Mouse (Mus musculus) liver, embryonic 16.5 days (tissue): ENCODE data around the gene Dennd6b. TPM values are rescaled to one million over a fixed set of nuclear protein-coding genes. Genes with fewer than 3 reads are reported as not detected.

ENCODE experiments used
- ATAC-seq: fragments of 200-750 bp; cut with Nextera tagmentation; 2 replicates; pipeline ENCODE4 v1.8.0; 2017; ENCODE audit warnings: low read depth, mild to moderate bottlenecking, moderate number of reproducible peaks, moderate library complexity
- H3K27ac ChIP-seq: fragments of 300-500 bp; sonication (generic); 2 replicates; pipeline ENCODE4 v1.5.1; 2014; ENCODE audit warnings: mild to moderate bottlenecking, low read length
- H3K27me3 ChIP-seq: fragments of 300-500 bp; sonication (generic); 2 replicates; pipeline ENCODE4 v1.6.1; 2014; ENCODE audit warnings: low read depth, low read length, mixed read lengths; ENCODE audit not compliant: control insufficient read depth, insufficient read depth
- H3K36me3 ChIP-seq: fragments of 300-500 bp; sonication (generic); 2 replicates; pipeline ENCODE4 v1.6.1; 2014; ENCODE audit warnings: mild to moderate bottlenecking; ENCODE audit not compliant: control insufficient read depth, insufficient read depth
- H3K4me1 ChIP-seq: fragments of 300-500 bp; sonication (generic); 2 replicates; pipeline ENCODE4 v1.6.1; 2014; ENCODE audit warnings: low read depth, low read length, mixed read lengths; ENCODE audit not compliant: control insufficient read depth
- H3K4me2 ChIP-seq: fragments of 300-500 bp; sonication (generic); 2 replicates; pipeline ENCODE4 v1.6.1; 2014; ENCODE audit warnings: low read depth, low read length, mixed read lengths
- H3K4me3 ChIP-seq: fragments of 300-500 bp; sonication (generic); 2 replicates; pipeline ENCODE4 v1.5.1; 2014; ENCODE audit warnings: low read depth, mild to moderate bottlenecking, low read length
- H3K9ac ChIP-seq: fragments of 300-500 bp; sonication (generic); 2 replicates; pipeline ENCODE4 v1.6.1; 2014; ENCODE audit warnings: low read depth, low read length
- H3K9me3 ChIP-seq: fragments of 300-500 bp; sonication (generic); replicated peaks from 2 replicates; pipeline ENCODE4 v1.6.1; 2016; ENCODE audit warnings: low read length; ENCODE audit not compliant: control insufficient read depth
- WGBS: fragments of 180-500 bp; shearing (Covaris S2); extraction: QIAGEN DNeasy Blood & Tissue Kit; methylation state at CpG from one replicate; pipeline ENCODE4 v1.1.7; 2014; ENCODE audit not compliant: insufficient replicate concordance; 5-methylcytosine and 5-hydroxymethylcytosine counted together
- microRNA-seq: library from miRNA; unstranded; fragments of <30 nt; microRNA quantifications from one replicate; pipeline ENCODE4, GENCODE M21; 2016
- polyA plus RNA-seq: library from polyadenylated mRNA; unstranded; fragments of >200 nt; fragmentation: Nextera tagmentation; extraction: Ambion mirVana; gene quantifications from 2 replicates; pipeline ENCODE4 v1.2.1, GENCODE M21; 2015

The Dennd6b gene
- polyA plus RNA-seq, 1 experiment from 2014 or later = 3.8 TPM

- WGBS = 78% methylated on average over 5 of the region's 5 CpGs
- Histone ChIP-seq H3K4me1 (no peaks in the 10 kb centered on the region), H3K9me3 (no peaks in the 10 kb centered on the region), H3K27me3 (peaks cover 45% of the 10 kb centered on the region), H3K9ac (no peak overlapping the region), H3K4me3 (no peak overlapping the region), H3K27ac (no peak overlapping the region), H3K36me3 (no peaks in the 10 kb centered on the region), H3K4me2 (no peak overlapping the region)
- no peak for ATAC-seq
Measured at GRCm38 (mm10) chr15:89136461-89137155, 59.7 kb downstream of the Dennd6b start.

Small RNAs within 50 kb of the gene (microRNA-seq; reads per million reads assigned to microRNA genes)
- gene Mir6958 (2.0 reads per million), gene Mir7118 (not detected)

Other genes with a start within 250 kb of the Dennd6b start
- not detected in 2 replicates for gene Ttll8, start 242.1 kb downstream of the Dennd6b start, polyA plus RNA-seq
- 0.02 TPM in 1 of 2 replicates, not detected in the other for gene Mlc1, start 217.5 kb downstream of the Dennd6b start, polyA plus RNA-seq
- not detected in 2 replicates for gene Mov10l1, start 213.6 kb downstream of the Dennd6b start, polyA plus RNA-seq
- not detected in 2 replicates for gene Panx2, start 136.8 kb downstream of the Dennd6b start, polyA plus RNA-seq
- gene Trabd, start 121.4 kb downstream of the Dennd6b start, polyA plus RNA-seq = 19.6 and 21.4 TPM in 2 replicates
- gene Selenoo, start 107.4 kb downstream of the Dennd6b start, polyA plus RNA-seq = 7.8 and 9.1 TPM in 2 replicates
- 5.8 and 6.3 TPM in 2 replicates for gene Tubgcp6, start 73.4 kb downstream of the Dennd6b start, polyA plus RNA-seq
- 8.2 and 9.7 TPM in 2 replicates for gene Hdac10, start 67.8 kb downstream of the Dennd6b start, polyA plus RNA-seq
- gene Mapk12, start 55.8 kb downstream of the Dennd6b start, polyA plus RNA-seq = 1.1 and 1.9 TPM in 2 replicates
- 0.83 and 0.97 TPM in 2 replicates for gene Mapk11, start 46.9 kb downstream of the Dennd6b start, polyA plus RNA-seq
- 26.2 and 31.9 TPM in 2 replicates for gene Plxnb2, start 15.7 kb downstream of the Dennd6b start, polyA plus RNA-seq
- 15.5 and 16.4 TPM in 2 replicates for gene Ppp6r2, start 15.1 kb upstream of the Dennd6b start, polyA plus RNA-seq
- 20.7 and 23.1 TPM in 2 replicates for gene Sbf1, start 118.8 kb upstream of the Dennd6b start, polyA plus RNA-seq
- gene Adm2, start 126.2 kb upstream of the Dennd6b start, polyA plus RNA-seq = 1.9 and 2.6 TPM in 2 replicates
- 8.6 and 8.9 TPM in 2 replicates for gene Miox, start 137.9 kb upstream of the Dennd6b start, polyA plus RNA-seq
- 29.2 and 34.4 TPM in 2 replicates for gene Lmf2, start 159.2 kb upstream of the Dennd6b start, polyA plus RNA-seq
- gene Ncaph2, start 159.2 kb upstream of the Dennd6b start, polyA plus RNA-seq = 100 and 103 TPM in 2 replicates
- 2.9 and 3.1 TPM in 2 replicates for gene Sco2, start 177.3 kb upstream of the Dennd6b start, polyA plus RNA-seq
- gene Tymp, start 180.5 kb upstream of the Dennd6b start, polyA plus RNA-seq = 0.32 and 0.39 TPM in 2 replicates
- 0.73 and 0.76 TPM in 2 replicates for gene Odf3b, start 182.8 kb upstream of the Dennd6b start, polyA plus RNA-seq
- gene Klhdc7b, start 188.4 kb upstream of the Dennd6b start, polyA plus RNA-seq = not detected in 2 replicates
- gene Syce3, start 214.0 kb upstream of the Dennd6b start, polyA plus RNA-seq = not detected in 2 replicates
- gene Cpt1b, start 229.4 kb upstream of the Dennd6b start, polyA plus RNA-seq = 3.7 and 4.5 TPM in 2 replicates
- gene C730034F03Rik, start 233.1 kb upstream of the Dennd6b start, polyA plus RNA-seq = 2.0 TPM in 2 replicates
- 0.14 and 0.19 TPM in 2 replicates for gene Gm44502, start 233.2 kb upstream of the Dennd6b start, polyA plus RNA-seq
- 25.8 and 27.5 TPM in 2 replicates for gene Chkb, start 233.4 kb upstream of the Dennd6b start, polyA plus RNA-seq